Mouse (Mus musculus): Measurements from ENCODE around the gene Focad.

DNA sequence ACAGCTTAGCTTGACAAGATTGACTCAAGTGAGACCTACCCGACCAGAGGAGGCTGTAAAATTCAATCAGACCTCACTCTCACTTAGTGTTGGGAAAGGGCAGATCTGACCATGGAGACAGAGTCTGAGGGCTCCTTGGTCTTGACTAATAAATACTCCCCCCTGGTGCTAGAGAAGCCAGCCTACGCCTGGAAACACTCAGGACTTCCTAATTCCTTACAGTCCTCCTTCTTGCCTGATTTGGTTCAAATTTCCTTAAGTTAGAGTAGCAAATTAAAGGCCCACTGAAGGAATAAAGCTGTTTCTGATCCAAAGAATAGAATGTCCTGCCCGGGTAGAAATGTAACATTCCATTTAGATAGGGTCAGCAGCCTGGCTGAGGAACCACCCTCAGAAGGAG is 10.6 kb upstream of the Focad start:
- TF ChIP-seq POLR2A (IDR thresholded peaks at IDR 0.05; ENCODE audit: insufficient read depth, low read length), result no peak
- no peak for TF ChIP-seq CTCF (IDR thresholded peaks at IDR 0.05; ENCODE audit: low read depth, low read length)

Data from ES-Bruce4 (cell line).